Mouse (Mus musculus) G1E (cell line): ENCODE measurements around the gene Fhl1.

ENCODE experiments used
- CTCF ChIP-seq: IDR thresholded peaks from 2 replicates; pipeline ENCODE4 v1.5.1; 2012; ENCODE audit warnings: low read depth, low read length, inconsistent platforms, mixed read lengths
- GATA1 ChIP-seq: IDR thresholded peaks from 2 replicates; pipeline ENCODE4 v1.6.1; 2012; ENCODE audit warnings: borderline replicate concordance, low read length, inconsistent platforms, mixed read lengths
- GATA2 ChIP-seq: IDR thresholded peaks from 2 replicates; pipeline ENCODE4 v1.6.1; 2012; ENCODE audit warnings: low read depth, low read length, inconsistent platforms, borderline replicate concordance

DNA sequence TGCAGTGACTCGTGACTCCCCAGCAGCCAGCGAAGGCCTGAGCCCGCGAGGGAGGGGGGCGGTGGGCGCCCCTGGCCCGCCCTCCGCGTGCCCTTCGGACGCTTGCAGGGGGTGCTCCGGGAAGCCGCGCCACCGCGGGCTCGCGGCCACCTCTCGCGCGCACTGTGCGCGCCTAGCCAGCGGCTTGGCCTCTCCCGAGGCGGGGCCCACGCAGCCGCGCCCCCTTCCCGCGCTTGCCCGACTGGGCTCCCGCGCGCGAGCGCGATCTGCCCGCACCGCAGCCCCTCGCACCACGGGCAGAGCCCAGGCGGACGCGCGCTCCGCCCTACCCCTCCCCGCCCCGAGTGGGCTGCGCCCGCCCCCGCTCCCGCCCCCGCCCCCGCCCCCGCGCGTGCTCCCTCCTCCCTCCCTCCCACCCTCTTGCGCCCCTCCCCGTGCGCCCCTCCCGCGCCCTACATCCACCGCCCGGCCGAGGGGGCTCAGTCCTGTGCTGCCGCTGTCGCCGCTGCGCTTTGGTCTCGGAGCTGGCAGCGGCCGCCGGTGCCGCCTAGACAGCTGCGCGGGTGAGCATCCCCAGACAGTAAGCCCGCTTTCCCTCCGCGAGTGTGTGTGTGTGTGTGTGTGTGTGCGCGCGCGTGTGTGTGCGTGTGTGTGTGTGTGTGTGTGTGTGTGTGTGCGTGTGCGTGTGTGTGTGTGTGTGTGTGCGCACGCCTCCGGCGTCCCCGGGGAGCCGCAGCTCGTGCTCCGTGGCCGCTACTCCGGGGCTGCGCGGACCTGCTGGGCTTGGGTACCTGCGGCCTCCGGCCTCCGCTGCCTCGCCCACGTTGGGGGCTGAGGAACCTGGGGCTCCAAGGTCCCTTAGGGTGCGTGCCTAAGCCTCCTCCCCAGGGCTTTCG lies at the start of gene Fhl1:
- no peak for TF ChIP-seq CTCF
- TF ChIP-seq GATA1: no peak
- TF ChIP-seq GATA2: no peak
